Mouse (Mus musculus): ENCODE data around the gene Cep57l1. TPM values are rescaled to one million over a fixed set of nuclear protein-coding genes. Genes with fewer than 3 reads are reported as not detected.
"Not testable (repeated sequence)": the region's sequence is repeated elsewhere in the genome, so short reads cannot be mapped to it uniquely, and the experiment has no call there.

Cep57l1 gene
- polyA plus RNA-seq, 1 experiment from 2014 or later: 14.3 TPM

GRCm38 (mm10) chr10:41829191-41829590, 19.5 kb upstream of the Cep57l1 start:
- H3K36me3 ChIP-seq (ENCODE audit: control insufficient read depth, insufficient read depth, low read length): no peaks in the 10 kb centered on the region
- no peak overlapping the region for H3K4me2 ChIP-seq (ENCODE audit: low read length)
- H3K27ac ChIP-seq (ENCODE audit: low read depth, low read length): no peak overlapping the region
- ATAC-seq: no peak
- H3K9ac ChIP-seq (ENCODE audit: low read depth, low read length): no peak overlapping the region
- peaks cover 3% of the 10 kb centered on the region for H3K4me1 ChIP-seq (ENCODE audit: control insufficient read depth, insufficient read depth, low read depth, low read length)
- no peaks in the 10 kb centered on the region for H3K9me3 ChIP-seq (ENCODE audit: control insufficient read depth, low read length)
- H3K4me3 ChIP-seq (ENCODE audit: low read length): no peak overlapping the region
- H3K27me3 ChIP-seq (replicated peaks; ENCODE audit: control insufficient read depth, insufficient read depth, low read length): no peaks in the 10 kb centered on the region
- 89% methylated on average over 5 of the region's 5 CpGs for WGBS

- Histone ChIP-seq H3K4me2 (ENCODE audit: low read length) (no peak overlapping the region), H3K36me3 (ENCODE audit: control insufficient read depth, insufficient read depth, low read length) (no peaks in the 10 kb centered on the region), H3K27ac (ENCODE audit: low read depth, low read length) (no peak overlapping the region), H3K4me3 (ENCODE audit: low read length) (no peak overlapping the region), H3K4me1 (ENCODE audit: control insufficient read depth, insufficient read depth, low read depth, low read length) (peaks cover 3% of the 10 kb centered on the region), H3K9ac (ENCODE audit: low read depth, low read length) (no peak overlapping the region), H3K9me3 (ENCODE audit: control insufficient read depth, low read length) (no peaks in the 10 kb centered on the region), H3K27me3 (replicated peaks; ENCODE audit: control insufficient read depth, insufficient read depth, low read length) (no peaks in the 10 kb centered on the region)
- ATAC-seq: no peak
- WGBS: 92% methylated on average over 4 of the region's 4 CpGs
These were observed 18.1 kb upstream of the Cep57l1 start for GRCm38 (mm10) chr10:41827784-41828183.

GRCm38 (mm10) chr10:41826526-41827116, 16.9 kb upstream of the Cep57l1 start:
- H3K9me3 ChIP-seq (ENCODE audit: control insufficient read depth, low read length): no peaks in the 10 kb centered on the region
- no peaks in the 10 kb centered on the region for H3K27me3 ChIP-seq (replicated peaks; ENCODE audit: control insufficient read depth, insufficient read depth, low read length)
- no peaks in the 10 kb centered on the region for H3K36me3 ChIP-seq (ENCODE audit: control insufficient read depth, insufficient read depth, low read length)
- WGBS: 88% methylated on average over 6 of the region's 6 CpGs
- H3K27ac ChIP-seq (ENCODE audit: low read depth, low read length): no peak overlapping the region
- no peak overlapping the region for H3K4me2 ChIP-seq (ENCODE audit: low read length)
- no peak for ATAC-seq
- H3K4me3 ChIP-seq (ENCODE audit: low read length): no peak overlapping the region
- H3K9ac ChIP-seq (ENCODE audit: low read depth, low read length): no peak overlapping the region
- H3K4me1 ChIP-seq (ENCODE audit: control insufficient read depth, insufficient read depth, low read depth, low read length): peaks cover 3% of the 10 kb centered on the region

GRCm38 (mm10) chr10:41825996-41826395, 16.3 kb upstream of the Cep57l1 start:
- WGBS: 86% methylated on average over 4 of the region's 4 CpGs
- no peaks in the 10 kb centered on the region for H3K36me3 ChIP-seq (ENCODE audit: control insufficient read depth, insufficient read depth, low read length)

GRCm38 (mm10) chr10:41825041-41825440, 15.4 kb upstream of the Cep57l1 start:
- 87% methylated on average over 10 of the region's 10 CpGs for WGBS
- H3K9ac ChIP-seq (ENCODE audit: low read depth, low read length): no peak overlapping the region
- H3K4me1 ChIP-seq (ENCODE audit: control insufficient read depth, insufficient read depth, low read depth, low read length): no peaks in the 10 kb centered on the region
- no peak overlapping the region for H3K4me2 ChIP-seq (ENCODE audit: low read length)
- H3K4me3 ChIP-seq (ENCODE audit: low read length): no peak overlapping the region
- no peaks in the 10 kb centered on the region for H3K36me3 ChIP-seq (ENCODE audit: control insufficient read depth, insufficient read depth, low read length)
- no peaks in the 10 kb centered on the region for H3K9me3 ChIP-seq (ENCODE audit: control insufficient read depth, low read length)
- ATAC-seq: no peak
- H3K27me3 ChIP-seq (replicated peaks; ENCODE audit: control insufficient read depth, insufficient read depth, low read length): no peaks in the 10 kb centered on the region
- no peak overlapping the region for H3K27ac ChIP-seq (ENCODE audit: low read depth, low read length)

More at GRCm38 (mm10) chr10:41825996-41826395, 16.3 kb upstream of the Cep57l1 start:
- H3K4me2 ChIP-seq (ENCODE audit: low read length): no peak overlapping the region
- no peaks in the 10 kb centered on the region for H3K27me3 ChIP-seq (replicated peaks; ENCODE audit: control insufficient read depth, insufficient read depth, low read length)
- H3K9ac ChIP-seq (ENCODE audit: low read depth, low read length): no peak overlapping the region
- H3K4me1 ChIP-seq (ENCODE audit: control insufficient read depth, insufficient read depth, low read depth, low read length): no peaks in the 10 kb centered on the region
- no peak overlapping the region for H3K4me3 ChIP-seq (ENCODE audit: low read length)
- no peaks in the 10 kb centered on the region for H3K9me3 ChIP-seq (ENCODE audit: control insufficient read depth, low read length)
- no peak overlapping the region for H3K27ac ChIP-seq (ENCODE audit: low read depth, low read length)
- no peak for ATAC-seq

- H3K9me3 ChIP-seq (ENCODE audit: control insufficient read depth, low read length): no peaks in the 10 kb centered on the region
- no peaks in the 10 kb centered on the region for H3K27me3 ChIP-seq (replicated peaks; ENCODE audit: control insufficient read depth, insufficient read depth, low read length)
- H3K36me3 ChIP-seq (ENCODE audit: control insufficient read depth, insufficient read depth, low read length): no peaks in the 10 kb centered on the region
- no peak overlapping the region for H3K4me3 ChIP-seq (ENCODE audit: low read length)
- no peak overlapping the region for H3K27ac ChIP-seq (ENCODE audit: low read depth, low read length)
- H3K9ac ChIP-seq (ENCODE audit: low read depth, low read length): no peak overlapping the region
- WGBS: 89% methylated on average over 4 of the region's 4 CpGs
- no peak for ATAC-seq
- H3K4me2 ChIP-seq (ENCODE audit: low read length): no peak overlapping the region
- no peaks in the 10 kb centered on the region for H3K4me1 ChIP-seq (ENCODE audit: control insufficient read depth, insufficient read depth, low read depth, low read length)
These were observed 14.2 kb upstream of the Cep57l1 start for GRCm38 (mm10) chr10:41823916-41824315.

- WGBS: 94% methylated on average over 2 of the region's 4 CpGs
These were observed 13.6 kb upstream of the Cep57l1 start for GRCm38 (mm10) chr10:41823282-41823675.

GRCm38 (mm10) chr10:41822573-41823281, 13.1 kb upstream of the Cep57l1 start:
- H3K9me3 ChIP-seq (ENCODE audit: control insufficient read depth, low read length): no peaks in the 10 kb centered on the region
- H3K36me3 ChIP-seq (ENCODE audit: control insufficient read depth, insufficient read depth, low read length): no peaks in the 10 kb centered on the region
- no peak for ATAC-seq
- no peaks in the 10 kb centered on the region for H3K27me3 ChIP-seq (replicated peaks; ENCODE audit: control insufficient read depth, insufficient read depth, low read length)
- no peak overlapping the region for H3K4me2 ChIP-seq (ENCODE audit: low read length)
- H3K4me3 ChIP-seq (ENCODE audit: low read length): no peak overlapping the region
- no peak overlapping the region for H3K9ac ChIP-seq (ENCODE audit: low read depth, low read length)
- no peaks in the 10 kb centered on the region for H3K4me1 ChIP-seq (ENCODE audit: control insufficient read depth, insufficient read depth, low read depth, low read length)
- WGBS: 83% methylated on average over 5 of the region's 5 CpGs
- H3K27ac ChIP-seq (ENCODE audit: low read depth, low read length): no peak overlapping the region

More at GRCm38 (mm10) chr10:41823282-41823675, 13.6 kb upstream of the Cep57l1 start:
- not testable (repeated sequence) for H3K36me3 ChIP-seq (ENCODE audit: control insufficient read depth, insufficient read depth, low read length); H3K4me2 ChIP-seq (ENCODE audit: low read length); H3K4me3 ChIP-seq (ENCODE audit: low read length); H3K9me3 ChIP-seq (ENCODE audit: control insufficient read depth, low read length); H3K9ac ChIP-seq (ENCODE audit: low read depth, low read length); H3K27ac ChIP-seq (ENCODE audit: low read depth, low read length); H3K27me3 ChIP-seq (replicated peaks; ENCODE audit: control insufficient read depth, insufficient read depth, low read length); ATAC-seq; H3K4me1 ChIP-seq (ENCODE audit: control insufficient read depth, insufficient read depth, low read depth, low read length)

GRCm38 (mm10) chr10:41821171-41821570, 11.5 kb upstream of the Cep57l1 start:
- no peak overlapping the region for H3K4me2 ChIP-seq (ENCODE audit: low read length)
- WGBS: 91% methylated on average over 6 of the region's 6 CpGs
- H3K4me3 ChIP-seq (ENCODE audit: low read length): no peak overlapping the region
- no peak overlapping the region for H3K9ac ChIP-seq (ENCODE audit: low read depth, low read length)
- no peaks in the 10 kb centered on the region for H3K9me3 ChIP-seq (ENCODE audit: control insufficient read depth, low read length)
- no peaks in the 10 kb centered on the region for H3K36me3 ChIP-seq (ENCODE audit: control insufficient read depth, insufficient read depth, low read length)
- H3K4me1 ChIP-seq (ENCODE audit: control insufficient read depth, insufficient read depth, low read depth, low read length): no peaks in the 10 kb centered on the region
- no peaks in the 10 kb centered on the region for H3K27me3 ChIP-seq (replicated peaks; ENCODE audit: control insufficient read depth, insufficient read depth, low read length)
- no peak overlapping the region for H3K27ac ChIP-seq (ENCODE audit: low read depth, low read length)
- ATAC-seq: no peak
